Mouse (Mus musculus): ENCODE results near the gene Atf1. TPM values are rescaled to one million over a fixed set of nuclear protein-coding genes. Genes with fewer than 3 reads are reported as not detected.

The Atf1 gene
- total RNA-seq, 2 experiments from 2014 or later, result 17.1 to 23.4 TPM

DNA sequence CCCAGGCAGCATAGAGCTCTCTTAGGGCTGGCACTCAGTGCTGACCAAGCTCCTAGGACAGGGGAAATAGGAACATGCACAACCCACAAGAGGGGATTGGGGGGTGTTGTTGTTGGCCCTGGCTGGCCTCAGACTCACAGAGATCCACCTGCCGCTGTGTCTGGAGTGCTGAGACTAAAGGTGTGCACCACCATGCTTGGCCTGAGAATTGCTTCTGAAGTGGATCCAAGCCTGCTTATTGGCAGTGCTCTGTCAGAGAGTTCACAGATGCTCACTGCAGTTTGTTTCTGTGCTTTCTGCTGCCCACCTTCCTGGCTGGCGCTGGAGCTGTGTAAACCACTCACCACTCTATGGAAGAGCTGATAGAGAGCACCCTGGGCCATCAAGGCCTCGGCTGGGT, 17.6 kb upstream of the Atf1 start:
- intact Hi-C loops (cut with DNase I), result no loop called here
- no peak for DNase-seq

- intact Hi-C loops (cut with DNase I), result no loop called here
- DNase-seq, result no peak
Measured at GRCm38 (mm10) chr15:100213339-100213738, 14.3 kb upstream of the Atf1 start.

DNA sequence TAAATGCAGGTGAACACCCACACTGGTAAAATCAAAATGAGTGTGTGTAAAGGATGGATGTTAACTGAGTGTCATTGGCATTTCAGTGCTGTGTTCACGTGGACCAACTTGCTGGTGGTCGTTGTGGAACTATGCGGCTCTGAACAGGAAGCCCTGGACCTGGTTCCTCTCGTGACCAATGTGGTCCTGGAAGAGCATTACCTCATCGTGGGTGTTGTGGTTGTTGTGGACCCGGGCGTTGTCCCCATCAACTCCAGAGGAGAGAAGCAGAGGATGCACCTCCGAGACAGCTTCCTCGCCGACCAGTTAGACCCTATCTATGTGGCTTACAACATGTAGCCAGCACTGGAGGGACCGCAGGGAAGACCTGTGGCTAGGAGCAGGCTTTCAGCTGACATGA, 12.5 kb upstream of the Atf1 start:
- DNase-seq, result no peak
- intact Hi-C loops (cut with DNase I), result no loop called here

GRCm38 (mm10) chr15:100216173-100216572, 11.4 kb upstream of the Atf1 start:
- no peak for DNase-seq
- intact Hi-C loops (cut with DNase I), result no loop called here

DNA sequence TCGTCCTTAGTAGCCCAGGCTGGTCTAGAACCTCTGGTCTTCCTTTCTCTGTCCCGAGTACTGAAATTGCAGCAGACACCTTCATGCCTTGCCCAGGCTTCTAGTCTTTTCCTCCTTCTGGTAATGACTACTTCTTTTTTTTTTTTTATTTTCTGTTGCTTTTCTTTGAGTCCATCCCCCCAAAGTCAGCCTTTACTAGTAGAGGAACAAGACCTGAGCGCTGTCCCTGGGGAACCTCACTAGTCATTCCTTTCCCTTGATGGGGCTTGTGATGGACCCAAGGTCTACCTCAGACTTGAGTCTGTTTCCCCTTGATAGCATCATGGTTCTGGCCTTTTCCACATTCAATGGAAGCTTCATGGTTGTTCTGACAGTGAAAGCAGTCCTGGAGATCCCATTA, 9.6 kb upstream of the Atf1 start:
- no peak for DNase-seq
- intact Hi-C loops (cut with DNase I), result no loop called here

- intact Hi-C loops (cut with DNase I), result no loop called here
Measured at GRCm38 (mm10) chr15:100219396-100219795, 8.2 kb upstream of the Atf1 start.

DNA sequence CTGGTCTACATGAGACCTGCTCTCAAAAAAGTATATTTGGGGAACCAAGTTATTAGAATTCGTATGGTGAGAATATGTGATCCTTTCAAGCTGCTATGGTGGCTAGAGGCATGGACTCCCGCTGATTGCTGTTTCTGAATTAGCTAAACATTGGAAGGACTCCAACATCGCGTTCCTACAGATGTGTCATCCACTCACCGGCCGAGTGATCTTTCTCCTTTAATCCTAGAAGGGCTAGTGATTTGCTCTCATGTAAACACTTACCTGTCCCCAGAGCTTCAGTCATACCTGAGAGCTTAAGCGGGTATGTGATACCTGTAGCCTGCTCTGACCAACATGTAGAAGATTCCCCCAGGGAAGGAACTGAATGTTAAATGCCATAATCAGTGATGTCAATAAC, 6.7 kb upstream of the Atf1 start:
- no peak for DNase-seq
- intact Hi-C loops (cut with DNase I), result no loop called here

More at GRCm38 (mm10) chr15:100219396-100219795, 8.2 kb upstream of the Atf1 start:
- DNase-seq, result no peak

- DNase-seq, result no peak
- intact Hi-C loops (cut with DNase I), result no loop called here
Measured at GRCm38 (mm10) chr15:100225381-100225780, 2.2 kb upstream of the Atf1 start.

DNA sequence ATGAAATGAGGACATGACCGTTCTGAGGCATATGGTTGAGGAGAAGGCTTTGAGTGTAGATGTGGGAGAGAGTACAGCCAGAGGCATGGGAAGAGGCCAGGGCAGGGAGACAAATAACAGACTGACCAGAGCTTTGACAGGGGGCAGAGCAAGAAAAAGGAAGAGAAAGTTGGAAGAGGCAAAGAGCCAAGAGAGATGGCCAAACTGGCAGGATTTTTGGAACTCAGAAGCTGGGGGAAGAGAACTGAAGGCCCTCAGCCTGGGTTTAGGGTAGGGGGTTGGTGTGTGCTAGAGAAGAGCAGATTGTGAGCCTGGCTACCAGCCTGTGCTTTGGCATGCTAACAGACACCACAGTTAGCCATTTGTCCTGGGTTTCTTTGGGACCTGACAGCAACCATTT, 1.7 kb upstream of the Atf1 start:
- intact Hi-C loops (cut with DNase I), result no loop called here
- DNase-seq, result peak; percentile 66

DNA sequence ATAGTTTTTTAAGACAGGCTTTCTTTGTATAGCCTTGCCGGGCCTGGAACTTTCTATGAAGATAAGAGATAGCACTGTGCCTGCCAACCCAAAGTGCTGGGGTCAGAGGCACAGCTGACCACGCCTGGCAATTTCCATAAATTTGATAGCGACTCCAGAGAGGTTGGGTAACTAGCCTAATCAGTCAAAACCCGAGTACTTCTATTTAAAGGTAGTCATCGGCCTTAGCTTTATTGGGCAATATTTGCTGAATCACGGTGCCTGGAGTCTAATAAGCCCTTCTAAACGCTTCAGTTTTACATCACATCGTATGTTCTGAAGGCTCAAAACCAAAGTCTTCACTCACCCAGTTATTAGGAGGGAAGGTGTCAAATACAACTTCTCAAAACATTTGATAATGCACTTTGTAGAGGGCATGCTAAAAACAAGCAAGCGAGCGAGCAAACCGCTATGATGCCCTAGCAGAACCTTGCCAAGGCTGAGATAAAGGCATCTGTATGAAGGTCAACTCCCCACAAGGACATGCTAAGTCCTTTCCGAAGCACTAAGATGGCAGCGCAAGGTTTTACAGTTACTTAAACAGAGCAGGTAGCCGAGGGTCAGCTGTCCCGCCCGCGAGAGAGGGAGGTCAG, 472 bp upstream of the Atf1 start:
- intact Hi-C loops (cut with DNase I), result no loop called here
- no peak for DNase-seq

DNA sequence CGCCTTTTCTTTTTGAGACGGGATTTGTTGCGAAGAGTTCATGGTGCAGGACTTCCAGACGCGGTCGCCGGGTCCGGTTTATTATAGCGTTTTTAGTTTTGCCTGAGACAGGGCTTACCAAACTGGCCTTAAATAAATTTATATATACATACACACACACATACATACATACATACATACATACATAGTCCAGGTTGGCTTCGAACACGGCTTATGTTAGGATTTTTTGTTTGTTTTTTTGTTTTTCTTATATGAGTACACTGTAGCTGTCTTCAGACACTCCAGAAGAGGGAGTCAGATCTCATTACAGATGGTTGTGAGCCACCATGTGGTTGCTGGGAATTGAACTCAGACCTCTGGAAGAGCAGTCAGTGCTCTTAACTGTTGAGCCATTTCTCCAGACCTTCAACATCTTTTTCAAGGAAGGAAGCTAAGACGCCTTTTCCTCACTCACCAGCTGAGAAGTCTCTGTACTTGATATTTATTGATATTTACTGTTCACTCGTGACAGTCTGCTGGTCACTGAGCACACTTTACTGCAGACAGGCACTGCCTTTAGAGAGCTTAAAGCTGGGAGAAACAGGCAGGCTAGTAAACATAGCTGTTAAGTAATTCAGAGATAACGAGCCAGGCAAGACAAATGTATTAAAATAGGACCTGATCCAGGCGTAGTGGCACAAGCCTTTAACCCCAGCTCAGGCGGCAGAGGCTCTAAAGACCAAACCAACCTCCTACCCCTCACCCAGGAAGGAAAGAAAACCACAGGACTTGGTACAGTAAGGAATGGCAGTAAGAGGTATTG, 1.1 kb downstream of the Atf1 start:
- intact Hi-C loops (cut with DNase I), result no loop called here
- no peak for DNase-seq

DNA sequence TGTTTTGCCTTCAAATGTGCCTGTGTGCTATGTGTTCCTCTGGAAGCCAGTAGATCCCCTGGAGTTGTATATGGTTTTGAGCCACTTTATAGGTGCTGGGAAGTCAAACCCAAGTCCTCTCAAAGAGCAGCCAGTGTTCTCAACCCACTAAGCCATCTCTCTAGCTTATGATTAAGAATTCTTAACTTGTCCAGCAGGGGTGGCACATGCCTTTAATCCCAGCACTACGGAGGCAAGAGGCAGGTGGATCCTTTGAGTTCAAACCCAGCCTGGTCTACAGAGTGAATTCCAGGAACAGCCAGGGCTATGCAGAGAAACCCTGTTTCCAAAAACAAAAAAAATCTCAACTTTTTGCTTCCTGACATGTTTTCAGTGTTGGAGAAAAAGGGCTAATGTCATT, 3.0 kb downstream of the Atf1 start:
- intact Hi-C loops (cut with DNase I), result no loop called here
- no peak for DNase-seq

DNA sequence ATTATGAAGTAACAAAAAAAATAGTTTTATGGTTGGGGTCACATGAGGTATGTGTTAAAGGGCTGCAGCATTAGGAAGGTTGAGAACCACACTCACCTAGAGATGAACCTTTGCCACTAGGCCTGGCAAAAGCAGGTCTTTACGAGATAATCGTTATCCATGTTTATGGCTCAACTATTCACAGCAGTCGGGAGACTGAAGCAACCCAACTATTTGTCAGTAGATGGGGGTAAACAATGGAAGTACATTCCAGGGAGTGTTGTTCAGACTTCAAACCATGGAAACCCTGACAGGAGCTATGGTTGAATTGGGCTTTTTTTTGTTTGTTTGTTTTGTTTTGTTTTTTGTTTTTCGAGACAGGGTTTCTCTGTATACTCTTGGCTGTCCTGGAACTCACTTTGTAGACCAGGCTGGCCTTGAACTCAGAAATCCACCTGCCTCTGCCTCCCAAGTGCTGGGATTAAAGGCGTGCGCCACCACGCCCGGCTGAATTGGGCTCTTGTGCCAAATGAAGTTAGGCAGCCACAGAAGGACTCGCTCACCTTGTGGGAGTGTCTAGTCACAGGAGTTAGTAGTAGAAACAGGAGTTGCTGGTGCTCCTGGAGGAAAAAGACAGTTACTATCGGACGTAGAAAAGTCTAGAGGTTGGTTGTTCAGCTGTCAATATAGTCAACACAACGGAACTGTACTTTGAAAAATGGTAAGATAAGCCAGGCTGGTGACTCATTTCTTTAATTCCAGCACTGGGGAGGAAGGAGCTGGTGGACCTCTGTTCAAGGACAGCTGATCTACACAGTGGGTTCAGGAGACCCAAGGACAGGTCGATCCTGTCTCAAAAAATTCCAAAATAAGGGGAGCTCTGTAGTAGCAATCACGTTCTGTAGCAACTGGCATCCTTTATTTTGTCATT, 4.3 kb downstream of the Atf1 start:
- intact Hi-C loops (cut with DNase I), result no loop called here
- no peak for DNase-seq

DNA sequence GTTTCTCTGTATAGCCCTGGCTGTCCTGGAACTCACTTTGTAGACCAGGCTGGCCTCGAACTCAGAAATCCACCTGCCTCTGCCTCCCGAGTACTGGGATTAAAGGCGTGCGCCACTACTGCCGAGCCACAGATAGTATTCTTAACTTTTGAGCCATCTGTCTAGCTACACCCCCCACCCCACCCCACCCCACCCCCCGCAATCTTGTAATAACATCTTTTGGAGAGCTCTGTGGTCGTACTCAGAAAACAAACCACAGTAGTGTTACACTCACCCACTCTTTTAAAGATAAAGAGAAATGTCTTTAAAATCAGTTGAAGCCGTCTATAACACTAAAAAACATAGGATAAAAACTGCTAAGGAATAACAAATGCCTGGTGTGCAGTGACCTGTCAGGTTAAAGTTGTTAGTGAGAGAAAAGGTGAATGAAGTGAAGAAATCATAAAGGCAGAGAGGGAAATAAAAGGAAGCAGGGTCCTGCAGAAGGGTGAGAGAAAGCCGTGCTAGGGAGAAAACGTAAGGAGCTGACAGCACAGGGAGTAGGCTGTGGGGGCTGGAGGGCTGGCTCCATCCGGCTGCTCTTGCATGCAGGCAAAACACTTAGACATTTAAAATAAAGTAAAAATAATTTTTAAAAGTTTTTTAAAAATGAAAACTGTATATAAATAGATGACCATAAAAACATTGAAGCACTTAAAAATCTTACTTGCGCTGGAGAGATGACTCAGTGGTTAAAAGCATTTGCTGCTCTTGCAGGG, 7.8 kb downstream of the Atf1 start:
- DNase-seq, result no peak
- intact Hi-C loops (cut with DNase I), result no loop called here

DNA sequence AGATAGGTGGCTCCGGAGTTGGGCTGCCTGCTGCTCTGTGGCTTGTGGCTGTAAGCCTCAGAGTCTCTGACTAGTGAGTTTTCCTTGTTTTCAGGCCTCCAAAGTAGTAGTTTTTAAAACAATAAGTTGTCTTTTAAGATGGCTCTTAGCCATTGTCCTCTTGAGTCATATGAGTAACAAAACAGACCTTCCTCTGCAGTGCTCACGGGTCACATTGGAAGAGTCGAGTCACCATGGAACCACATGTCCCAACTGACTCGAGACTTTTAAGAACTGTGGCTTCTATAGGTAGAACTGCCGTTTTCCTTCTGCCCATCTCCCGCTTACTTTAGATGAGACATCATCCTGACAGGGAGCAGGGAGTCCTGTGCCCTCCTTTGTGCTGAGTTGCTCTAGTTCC, 9.3 kb downstream of the Atf1 start:
- no peak for DNase-seq
- intact Hi-C loops (cut with DNase I), result no loop called here

- no peak for DNase-seq
- intact Hi-C loops (cut with DNase I), result no loop called here
Measured at GRCm38 (mm10) chr15:100241780-100242179, 14.2 kb downstream of the Atf1 start.

DNA sequence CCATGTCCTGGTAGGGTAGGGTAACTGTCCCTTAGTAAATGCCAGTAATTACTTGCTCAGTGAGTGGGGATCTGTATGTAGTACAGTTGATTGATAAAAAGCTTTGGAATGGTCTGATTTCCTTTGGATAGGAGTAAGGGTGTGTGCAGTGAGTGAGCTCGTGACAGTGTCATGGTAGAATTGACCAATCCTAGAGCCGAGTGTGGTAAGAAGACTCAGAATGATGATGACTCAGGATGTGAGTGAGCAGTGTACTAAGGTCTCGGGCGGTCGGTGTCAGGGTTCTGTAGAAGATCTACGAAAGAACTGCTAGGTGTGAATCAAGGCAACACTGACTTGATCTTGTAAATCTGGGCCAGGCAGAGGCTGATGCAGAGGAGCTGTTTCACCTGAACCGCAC, 18.3 kb downstream of the Atf1 start:
- intact Hi-C loops (cut with DNase I), result no loop called here
- no peak for DNase-seq

- intact Hi-C loops (cut with DNase I), result no loop called here
- no peak for DNase-seq
Measured at GRCm38 (mm10) chr15:100247296-100247695, 19.7 kb downstream of the Atf1 start.

GRCm38 (mm10) chr15:100248665-100249433, 21.2 kb downstream of the Atf1 start:
- intact Hi-C loops (cut with DNase I), result no loop called here
- DNase-seq, result no peak

- intact Hi-C loops (cut with DNase I), result no loop called here
- DNase-seq, result no peak
Measured at GRCm38 (mm10) chr15:100251153-100251780, 23.6 kb downstream of the Atf1 start.
